Mouse (Mus musculus) megakaryocyte-erythroid progenitor cell, adult 5-6 weeks (primary cell): Measurements from ENCODE around the gene Adck1. TPM values are rescaled to one million over a fixed set of nuclear protein-coding genes. Genes with fewer than 3 reads are reported as not detected.

Source experiments
- ATAC-seq: replicated peaks from 2 replicates; pipeline ENCODE4 v1.8.0; 2016; ENCODE audit warnings: mild to moderate bottlenecking, inconsistent platforms; ENCODE audit not compliant: severe bottlenecking, poor library complexity, low FRiP score, low TSS enrichment
- total RNA-seq, 2 experiments: library from RNA; stranded (forward) in 1 of 2; stranded (reverse) in 1 of 2; fragments of 200-1000, 215-1000 nt in 1 of 2; fragments of >200 nt in 1 of 2; fragmentation: Nextera tagmentation in 1 of 2; gene quantifications; 2 replicates each; pipeline ENCODE4 v1.2.3; 2014 to 2017

Adck1 gene
- total RNA-seq, 2 experiments from 2014 or later = 6.7 to 13.6 TPM

GRCm38 (mm10) chr12:88413239-88413638, 52.9 kb downstream of the Adck1 start:
- ATAC-seq = no peak

GRCm38 (mm10) chr12:88419912-88420621, 59.7 kb downstream of the Adck1 start:
- ATAC-seq = no peak

DNA sequence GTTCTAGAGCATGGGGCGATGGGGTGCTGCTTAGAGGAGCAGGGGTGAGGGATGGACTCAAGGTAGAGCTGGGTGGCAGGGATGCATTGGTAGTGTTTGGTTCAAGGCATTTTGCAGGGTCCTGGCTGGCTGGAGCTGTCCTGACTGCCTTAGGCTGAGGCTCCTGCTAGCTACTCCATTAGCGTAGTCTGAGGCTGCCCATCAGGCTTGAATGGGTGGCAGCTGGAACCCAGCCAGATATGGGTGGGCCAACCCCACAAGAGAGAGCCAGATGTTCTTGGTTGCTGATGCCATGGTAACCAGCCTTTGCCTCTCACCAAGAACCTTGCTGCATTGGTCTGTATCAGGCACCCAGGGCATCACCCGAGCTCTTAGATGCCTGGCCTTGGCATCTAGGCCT, 66.6 kb downstream of the Adck1 start:
- peak; percentile 49 for ATAC-seq

DNA sequence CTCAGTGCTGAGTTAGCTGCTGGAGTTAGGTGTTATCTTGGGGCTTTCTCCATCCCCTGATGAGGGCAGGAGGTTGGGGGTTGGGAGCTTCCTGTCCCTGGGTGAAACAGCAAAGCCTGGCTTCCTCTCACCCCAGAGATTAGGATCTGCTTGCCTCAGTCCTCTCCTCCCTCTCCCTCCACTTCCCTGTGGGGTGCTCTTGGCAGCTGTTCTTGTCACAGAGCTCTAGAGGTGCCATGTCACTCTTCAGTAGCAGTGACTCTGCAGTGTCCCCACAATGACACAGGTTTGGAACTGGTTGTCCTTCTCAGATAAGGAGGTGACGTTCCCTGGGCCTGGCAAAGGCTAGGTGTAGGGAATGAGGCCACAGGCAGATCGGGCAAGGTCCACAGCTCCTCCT, 68.4 kb downstream of the Adck1 start:
- peak; percentile 82 for ATAC-seq

- ATAC-seq = no peak
Observed at GRCm38 (mm10) chr12:88432277-88432676, 71.9 kb downstream of the Adck1 start.

DNA sequence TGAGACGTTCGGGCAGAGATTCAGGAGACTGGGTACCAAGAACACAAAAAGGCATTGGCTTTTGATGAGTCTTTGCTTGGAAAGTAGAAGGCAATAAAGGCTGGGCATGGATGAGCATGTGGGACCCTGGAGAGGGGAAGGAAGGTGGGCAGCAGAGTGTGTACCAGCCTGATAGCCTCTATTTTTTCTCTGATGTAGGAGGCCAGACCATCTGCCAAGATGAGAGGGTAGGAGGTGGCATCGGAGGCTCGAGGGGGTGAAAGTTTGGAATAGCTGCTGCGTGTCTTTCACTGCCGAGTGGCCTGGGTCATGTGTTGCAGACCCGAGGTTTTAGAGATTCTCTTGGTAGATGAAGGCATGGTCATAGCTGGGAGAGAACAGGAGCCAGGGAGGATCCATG, 72.8 kb downstream of the Adck1 start:
- no peak for ATAC-seq

DNA sequence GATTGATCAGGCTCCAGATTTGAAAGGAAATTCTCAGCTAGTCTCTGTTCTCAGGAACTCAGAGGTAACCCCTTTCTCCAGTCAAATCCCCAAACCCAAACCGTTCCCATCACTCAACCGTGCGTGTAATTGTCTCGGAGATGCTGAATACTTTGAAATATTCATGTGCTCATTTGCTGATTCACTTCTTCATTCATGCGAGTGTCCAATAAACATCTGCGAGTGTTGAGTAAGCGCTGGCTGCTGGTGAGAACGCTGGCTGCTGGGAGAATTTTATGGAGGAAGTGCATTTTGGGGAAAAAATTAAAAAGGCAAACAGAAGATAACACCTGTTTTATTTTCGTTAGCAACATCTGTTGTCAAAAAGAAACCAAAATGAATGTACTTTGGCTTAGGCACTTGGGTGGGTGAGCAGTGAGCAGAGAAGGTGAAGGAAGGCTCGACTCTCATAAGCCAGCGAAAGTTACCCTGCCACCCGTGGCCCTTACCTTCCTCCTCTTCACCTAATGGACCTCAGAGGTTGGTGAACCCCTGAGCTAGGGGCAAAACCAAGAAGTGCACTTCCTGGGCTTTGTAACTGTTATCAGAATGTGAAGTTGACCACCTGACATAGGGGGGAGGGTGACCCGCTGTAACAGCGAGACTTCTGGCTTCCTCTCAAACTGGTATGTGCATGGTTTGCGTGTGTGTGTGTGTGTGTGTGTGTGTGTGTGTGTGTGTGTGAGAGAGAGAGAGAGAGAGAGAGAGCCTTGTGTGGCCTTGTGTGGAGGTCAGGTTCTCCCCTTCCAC, 76.8 kb downstream of the Adck1 start:
- peak; percentile 75 for ATAC-seq

DNA sequence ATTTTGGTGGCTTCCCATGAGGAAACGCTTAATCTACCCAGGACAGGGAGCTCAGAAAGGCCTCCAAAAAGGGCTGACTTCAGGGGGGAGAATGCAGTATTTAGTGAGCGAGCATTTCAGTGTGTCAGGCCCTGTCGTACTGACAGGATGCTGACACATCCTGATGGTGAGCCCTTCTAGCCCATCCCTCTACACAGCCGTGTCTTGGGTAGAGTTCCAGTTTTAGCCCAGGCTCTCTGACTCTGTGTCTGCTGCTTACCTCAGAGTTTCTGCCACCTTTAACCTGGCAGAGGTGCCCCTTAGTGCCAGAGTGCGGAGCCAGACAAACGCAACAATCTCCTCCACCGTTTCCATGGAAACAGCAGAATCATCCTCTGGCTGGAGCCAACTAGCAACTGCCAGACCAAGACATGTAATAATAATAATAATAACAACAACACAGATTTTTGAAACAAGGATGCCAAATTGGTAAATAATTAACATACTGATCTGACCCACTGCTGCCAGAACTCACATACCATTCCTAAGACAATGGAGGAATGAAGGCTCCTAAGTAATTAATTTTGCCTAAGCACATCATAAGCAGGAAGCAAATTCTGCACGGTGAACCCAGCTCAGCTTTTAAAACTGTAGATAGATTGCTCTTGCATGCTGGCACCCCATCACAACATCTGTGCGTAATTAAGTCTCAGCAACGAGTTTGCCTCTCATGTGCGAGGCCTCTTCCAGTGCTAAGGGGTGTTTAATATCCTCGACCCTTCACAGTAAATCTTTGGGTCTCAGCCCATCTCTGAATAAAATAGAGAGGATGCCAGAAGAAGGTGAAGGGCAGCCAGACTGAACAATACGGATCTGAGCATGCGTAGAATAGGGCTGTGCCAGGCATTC, 81.8 kb downstream of the Adck1 start:
- no peak for ATAC-seq

- no peak for ATAC-seq
Observed at GRCm38 (mm10) chr12:88444040-88444439, 83.7 kb downstream of the Adck1 start.

GRCm38 (mm10) chr12:88445471-88445870, 85.1 kb downstream of the Adck1 start:
- ATAC-seq = no peak

DNA sequence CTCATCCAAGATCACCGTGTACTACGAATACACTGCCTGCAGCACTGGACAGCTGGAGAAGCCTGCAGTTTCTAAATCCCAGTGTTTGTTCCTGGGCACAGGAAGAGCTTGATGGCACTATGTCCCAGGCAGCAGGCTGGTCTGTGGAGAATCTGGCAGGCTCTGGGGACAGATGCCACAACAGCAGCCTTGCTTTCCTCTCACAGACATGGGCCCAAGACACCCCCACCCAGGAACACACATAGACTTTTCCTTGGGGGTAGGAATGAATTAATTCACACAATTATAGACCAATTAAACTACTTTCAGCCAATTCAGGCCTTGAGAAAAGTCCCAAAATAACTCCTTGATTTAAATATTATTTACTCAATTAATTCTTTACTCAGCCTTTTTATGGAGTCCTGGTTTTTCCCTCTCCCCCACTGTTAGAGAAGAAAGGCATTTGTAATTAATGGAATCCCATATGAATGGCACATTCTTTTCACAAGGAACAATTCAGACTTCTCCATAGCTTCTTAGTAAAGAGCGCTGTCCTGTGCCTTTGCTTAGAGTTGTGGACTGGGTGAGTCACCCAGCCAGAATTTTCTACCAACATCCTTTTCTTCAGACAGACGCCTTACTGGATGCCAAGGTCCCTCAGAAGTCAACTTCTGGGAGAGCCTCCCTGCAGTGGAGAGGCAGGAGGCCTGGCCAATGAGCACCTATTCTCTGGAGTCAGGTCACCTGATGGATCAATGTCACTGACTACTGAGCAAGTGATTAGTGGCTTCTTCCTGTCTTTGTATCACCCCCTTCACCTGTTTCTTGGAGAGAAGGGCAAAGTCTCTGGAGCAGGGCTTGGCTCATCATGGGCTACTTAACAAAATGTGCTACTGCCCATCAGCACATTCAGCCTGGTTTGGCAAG, 90.6 kb downstream of the Adck1 start:
- no peak for ATAC-seq

DNA sequence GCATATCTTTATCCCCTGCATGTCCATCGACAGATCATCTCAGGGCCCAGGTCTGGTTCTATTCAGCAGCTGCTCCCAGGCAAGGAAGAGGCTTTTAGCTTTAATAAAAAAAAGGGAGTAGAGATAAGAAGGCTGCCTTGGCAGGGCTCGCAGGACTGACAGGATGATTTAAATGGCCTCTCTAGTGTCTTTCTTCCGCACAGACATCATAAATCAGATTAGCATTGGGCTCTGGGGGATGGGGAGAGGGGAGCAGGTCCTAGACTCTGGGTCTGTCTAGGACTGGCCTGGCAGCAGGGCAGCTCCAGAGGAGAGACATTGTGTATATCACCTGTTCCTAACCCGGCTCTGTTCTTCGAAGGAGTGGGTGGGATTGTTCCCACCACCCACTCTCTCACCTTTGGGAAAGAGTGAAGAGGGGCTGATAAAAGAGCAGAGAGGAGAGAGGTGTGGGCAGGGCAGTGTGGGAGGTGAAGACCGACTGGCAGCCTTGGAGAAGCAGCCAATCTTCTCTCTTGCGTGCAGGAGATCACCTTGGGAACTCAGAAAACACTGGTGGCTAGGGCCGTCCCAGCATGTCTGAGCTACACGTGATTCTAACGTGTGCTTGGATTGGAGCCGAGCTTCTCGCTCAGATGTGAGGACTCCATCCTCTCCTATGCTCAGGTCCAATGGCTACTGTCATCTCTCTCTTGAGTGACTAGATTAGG, 94.5 kb downstream of the Adck1 start:
- ATAC-seq = no peak

DNA sequence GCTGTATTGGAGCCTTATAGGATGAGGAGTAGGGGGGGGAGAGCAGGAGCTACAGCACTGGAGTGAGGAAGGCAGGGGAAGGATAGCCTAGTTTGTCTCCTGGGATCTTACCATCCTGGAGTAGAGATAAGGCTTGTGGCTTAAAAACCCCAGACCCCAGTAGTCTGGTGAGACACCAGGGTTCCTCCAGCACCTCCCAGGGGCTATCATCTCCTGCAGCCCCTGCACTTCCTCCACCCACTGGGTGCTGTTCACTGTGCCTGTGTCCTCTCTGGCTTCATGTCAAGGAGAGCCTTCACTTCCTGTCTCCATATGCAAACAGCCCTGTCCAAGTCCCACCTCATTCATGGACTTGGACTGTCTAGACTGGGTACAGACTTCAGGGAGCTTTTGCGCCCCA, 96.7 kb downstream of the Adck1 start:
- no peak for ATAC-seq

- ATAC-seq = no peak
Observed at GRCm38 (mm10) chr12:88458936-88459335, 98.6 kb downstream of the Adck1 start.

- ATAC-seq = peak; percentile 77
Observed at GRCm38 (mm10) chr12:88459461-88459860, 99.1 kb downstream of the Adck1 start.

- no peak for ATAC-seq
Observed at GRCm38 (mm10) chr12:88461026-88461425, 100.7 kb downstream of the Adck1 start.

DNA sequence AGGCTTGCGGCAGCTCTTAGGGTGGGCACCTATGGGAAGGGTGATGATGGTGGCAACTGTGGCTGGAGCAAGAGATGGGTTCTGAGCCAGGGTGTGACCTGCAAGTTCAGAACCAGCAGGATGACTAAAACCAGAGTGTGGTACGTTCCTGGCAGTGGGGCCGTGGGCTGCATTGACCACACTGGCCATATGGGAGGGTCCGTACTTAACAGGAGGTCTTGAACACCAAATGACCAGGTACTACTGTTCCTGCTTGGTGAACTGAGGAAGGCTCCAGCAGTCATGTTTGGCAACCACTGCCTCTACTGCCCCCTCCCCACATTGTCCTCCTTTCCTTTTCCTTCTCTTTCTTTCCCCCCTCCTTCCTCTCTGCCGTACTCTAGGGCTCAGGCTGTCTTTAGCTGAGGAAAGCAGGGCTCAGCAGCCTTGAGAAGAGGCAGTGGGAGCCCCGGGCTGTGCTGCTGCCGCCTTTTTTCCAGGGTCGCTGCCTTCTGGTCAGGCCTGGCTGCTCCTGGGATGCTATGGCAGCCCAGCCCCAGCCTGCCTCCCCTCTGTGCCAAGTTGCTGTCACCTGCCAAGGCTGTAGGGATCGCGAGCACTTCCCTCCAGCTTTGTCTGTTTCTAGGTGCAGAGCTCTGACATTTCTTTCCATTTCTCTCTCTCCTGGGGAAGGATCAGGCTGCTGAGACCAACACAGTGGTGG, 103.4 kb downstream of the Adck1 start:
- ATAC-seq = no peak

DNA sequence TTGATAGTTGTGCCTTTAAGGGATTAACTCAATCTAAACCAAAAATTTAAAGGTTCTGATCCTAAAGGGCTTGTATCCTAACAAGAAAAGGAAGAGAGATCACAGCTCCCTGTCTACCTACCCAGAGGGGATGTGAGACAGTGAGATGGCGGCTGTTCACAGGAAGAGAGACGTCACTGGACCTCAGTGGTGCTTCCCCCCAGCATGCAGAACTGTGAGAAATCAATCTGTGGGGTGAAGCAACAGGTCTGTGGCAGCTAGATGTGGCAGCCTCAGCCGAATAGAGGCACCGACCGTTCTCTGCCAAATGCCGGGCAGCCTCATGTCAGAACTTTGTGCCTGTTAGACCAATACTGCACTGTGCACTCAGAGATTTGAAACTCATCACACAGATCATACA, 106.4 kb downstream of the Adck1 start:
- no peak for ATAC-seq
